Mouse (Mus musculus) MEL (cell line): ENCODE measurements around the gene Aplp2. TPM values are rescaled to one million over a fixed set of nuclear protein-coding genes. Genes with fewer than 3 reads are reported as not detected.

Experiments
- DNase-seq: peaks from one replicate; pipeline ENCODE4 v3.0.0; 2011; ENCODE audit warnings: low read depth, low spot score
- H3K27ac ChIP-seq: 2 replicates; pipeline ENCODE4 v1.5.1; 2012; ENCODE audit warnings: low read depth, mild to moderate bottlenecking, control low read depth, low read length, moderate library complexity; ENCODE audit not compliant: control insufficient read depth
- H3K27me3 ChIP-seq, 2 experiments: fragments of 150-350 bp in 1 of 2; sonication (generic) in 1 of 2; 2 replicates each; pipeline ENCODE4 v1.6.1; 2012; ENCODE audit warnings: low read length in 2 of 2, mild to moderate bottlenecking in 2 of 2, improper control_type of control experiment in 1 of 2, moderate library complexity in 1 of 2; ENCODE audit not compliant: insufficient read depth in 2 of 2, control insufficient read depth in 1 of 2
- H3K36me3 ChIP-seq, 2 experiments: 2 replicates each; pipeline ENCODE4 v1.6.1; 2012 to 2014; ENCODE audit warnings: low read length in 2 of 2, improper control_type of control experiment in 1 of 2, inconsistent platforms in 1 of 2, mild to moderate bottlenecking in 1 of 2; ENCODE audit not compliant: insufficient read depth in 2 of 2, control insufficient read depth in 1 of 2
- H3K4me1 ChIP-seq, 2 experiments: fragments of 150-350 bp in 1 of 2; sonication (generic) in 1 of 2; 2 replicates each; pipeline ENCODE4 v1.6.1; 2012; ENCODE audit warnings: low read length in 2 of 2, improper control_type of control experiment in 1 of 2, mild to moderate bottlenecking in 1 of 2; ENCODE audit not compliant: insufficient read depth in 2 of 2, control insufficient read depth in 1 of 2
- H3K4me3 ChIP-seq, 2 experiments: fragments of 150-350 bp in 1 of 2; sonication (generic) in 1 of 2; 2 replicates each; pipeline ENCODE4 v1.5.1; 2012; ENCODE audit warnings: low read depth in 2 of 2, low read length in 2 of 2, mild to moderate bottlenecking in 2 of 2, moderate library complexity in 2 of 2, control low read depth in 1 of 2, improper control_type of control experiment in 1 of 2; ENCODE audit not compliant: control insufficient read depth in 1 of 2, insufficient read depth in 1 of 2
- H3K79me2 ChIP-seq: 2 replicates; pipeline ENCODE4 v1.6.1; 2012; ENCODE audit warnings: mild to moderate bottlenecking, low read length, moderate library complexity; ENCODE audit not compliant: control insufficient read depth, poor library complexity, insufficient read depth
- H3K9ac ChIP-seq: 2 replicates; pipeline ENCODE4 v1.6.1; 2012; ENCODE audit warnings: low read depth, mild to moderate bottlenecking, control low read depth, low read length, moderate library complexity; ENCODE audit not compliant: control insufficient read depth, poor library complexity, severe bottlenecking
- H3K9me3 ChIP-seq: fragments of 150-350 bp; sonication (generic); replicated peaks from 2 replicates; pipeline ENCODE4 v1.6.1; 2012; ENCODE audit warnings: mild to moderate bottlenecking, low read length, improper control_type of control experiment, moderate library complexity; ENCODE audit not compliant: insufficient read depth
- CHD2 ChIP-seq: IDR thresholded peaks from 2 replicates; pipeline ENCODE4 v1.6.1; 2011; ENCODE audit warnings: low read length, improper control_type of control experiment
- E2F4 ChIP-seq: IDR thresholded peaks from 2 replicates; pipeline ENCODE4 v1.6.1; 2011; ENCODE audit warnings: low read depth, low read length, improper control_type of control experiment, borderline replicate concordance
- GABPA ChIP-seq: IDR thresholded peaks from 2 replicates; pipeline ENCODE4 v1.6.1; 2012; ENCODE audit warnings: low read depth, mild to moderate bottlenecking, inconsistent platforms, low read length, improper control_type of control experiment, moderate library complexity
- GATA1 ChIP-seq: IDR thresholded peaks from 2 replicates; pipeline ENCODE4 v1.6.1; 2011; ENCODE audit warnings: low read depth, low read length, improper control_type of control experiment
- HCFC1 ChIP-seq: IDR thresholded peaks from 2 replicates; pipeline ENCODE4 v1.6.1; 2012; ENCODE audit warnings: low read depth, mild to moderate bottlenecking, inconsistent platforms, low read length, improper control_type of control experiment, moderate library complexity
- JUND ChIP-seq: IDR thresholded peaks from 2 replicates; pipeline ENCODE4 v1.6.1; 2011; ENCODE audit warnings: low read depth, mild to moderate bottlenecking, improper control_type of control experiment, low read length
- MAFK ChIP-seq: IDR thresholded peaks from 2 replicates; pipeline ENCODE4 v1.6.1; 2011; ENCODE audit warnings: low read depth, mild to moderate bottlenecking, low read length, improper control_type of control experiment, borderline replicate concordance
- MXI1 ChIP-seq: IDR thresholded peaks from 2 replicates; pipeline ENCODE4 v1.6.1; 2011; ENCODE audit warnings: mild to moderate bottlenecking, low read depth, low read length, improper control_type of control experiment
- MYB ChIP-seq: IDR thresholded peaks from 2 replicates; pipeline ENCODE4 v1.6.1; 2011; ENCODE audit warnings: mild to moderate bottlenecking, low read depth, low read length, improper control_type of control experiment
- NELFE ChIP-seq: IDR thresholded peaks from 2 replicates; pipeline ENCODE4 v1.6.1; 2011; ENCODE audit warnings: low read depth, low read length, improper control_type of control experiment
- POLR2A ChIP-seq, 2 experiments: IDR thresholded peaks; 2 replicates each; pipeline ENCODE4 v1.6.1; 2011 to 2012; ENCODE audit warnings: low read length in 2 of 2, mild to moderate bottlenecking in 2 of 2, control low read depth in 1 of 2, improper control_type of control experiment in 1 of 2, low read depth in 1 of 2, moderate library complexity in 1 of 2; ENCODE audit not compliant: control insufficient read depth in 1 of 2, insufficient read depth in 1 of 2, poor library complexity in 1 of 2
- POLR2AphosphoS5 ChIP-seq: IDR thresholded peaks from 2 replicates; pipeline ENCODE4 v1.6.1; 2012; ENCODE audit warnings: low read depth, borderline replicate concordance, mild to moderate bottlenecking, inconsistent platforms, low read length, moderate library complexity, mixed read lengths
- TBP ChIP-seq: IDR thresholded peaks from 2 replicates; pipeline ENCODE4 v1.8.0; 2011; ENCODE audit warnings: low read depth, low read length, improper control_type of control experiment
- UBTF ChIP-seq: IDR thresholded peaks from 2 replicates; pipeline ENCODE4 v1.6.1; 2012; ENCODE audit warnings: low read depth, mild to moderate bottlenecking, inconsistent platforms, low read length, improper control_type of control experiment, moderate library complexity, borderline replicate concordance; ENCODE audit not compliant: insufficient read depth
- USF2 ChIP-seq, 2 experiments: IDR thresholded peaks; 2 replicates each; pipeline ENCODE4 v1.6.1; 2011 to 2012; ENCODE audit warnings: improper control_type of control experiment in 2 of 2, low read length in 2 of 2, borderline replicate concordance in 1 of 2, inconsistent platforms in 1 of 2, low read depth in 1 of 2, mild to moderate bottlenecking in 1 of 2; ENCODE audit not compliant: insufficient read depth in 1 of 2
- ZKSCAN1 ChIP-seq: IDR thresholded peaks from 2 replicates; pipeline ENCODE4 v1.6.1; 2012; ENCODE audit warnings: low read depth, mild to moderate bottlenecking, inconsistent platforms, low read length, improper control_type of control experiment, moderate library complexity
- ZMIZ1 ChIP-seq: IDR thresholded peaks from 2 replicates; pipeline ENCODE4 v1.6.1; 2012; ENCODE audit warnings: low read depth, mild to moderate bottlenecking, inconsistent platforms, low read length, improper control_type of control experiment, moderate library complexity
- polyA plus RNA-seq, 2 experiments: library from polyadenylated mRNA; stranded (reverse) in 1 of 2; unstranded in 1 of 2; fragments of >175 nt in 1 of 2; fragments of >200 nt in 1 of 2; gene quantifications; 2 replicates each; pipeline versions ENCODE4 v1.2.1 to v1.2.4; 2012; ENCODE audit warnings: low replicate concordance in 2 of 2, low read depth in 1 of 2; ENCODE audit not compliant: insufficient read length in 2 of 2, insufficient read depth in 1 of 2, missing spikeins in 1 of 2
- total RNA-seq: library from RNA; depleted of rRNA; stranded (reverse); fragments of 300-350 nt; gene quantifications from 2 replicates; pipeline ENCODE4 v1.2.3, GENCODE M21; 2012

Aplp2 gene
- total and polyA plus RNA-seq, 3 experiments = 37.6 to 60.6 TPM; not detected in 1

DNA sequence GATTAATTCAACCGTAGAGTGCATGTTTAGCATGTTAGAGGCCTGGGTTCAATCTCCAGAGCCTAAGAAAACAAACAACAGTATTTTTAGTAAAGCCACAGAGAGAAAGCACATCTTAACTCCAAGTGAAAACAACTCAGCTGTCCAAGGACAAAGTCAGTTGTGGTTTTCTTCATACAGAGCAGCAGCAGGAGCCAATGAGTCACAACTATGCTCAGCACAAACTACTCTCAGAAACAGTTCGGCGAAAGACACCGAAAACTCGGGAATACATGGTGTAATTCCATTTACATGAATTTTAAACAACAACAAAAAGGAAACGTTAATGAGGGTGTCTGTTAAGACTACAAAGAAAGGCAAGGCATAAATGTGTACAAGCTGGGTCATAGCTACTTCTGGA lies 8.5 kb downstream of the Aplp2 start:
- Histone ChIP-seq H3K9me3 (no peaks in the 10 kb centered on the region), H3K27ac (no peak overlapping the region), H3K9ac (no peak overlapping the region), H3K27me3 (no peaks in the 10 kb centered on the region), H3K79me2 (peaks cover 15% of the 10 kb centered on the region; the same call in 1 of the 2 replicates), H3K4me3 (no peak overlapping the region), H3K4me1 (peaks cover 11 to 18% of the 10 kb centered on the region in 2 experiments), H3K36me3 (peaks cover 0 to 15% of the 10 kb centered on the region in 2 experiments; a peak in 2 of 4 replicates)
- no peak for DNase-seq
- no peak for TF ChIP-seq JUND
- TF ChIP-seq MAFK = no peak
- TF ChIP-seq HCFC1 = no peak
- no peak for TF ChIP-seq USF2 (IDR thresholded peaks at IDR 0.05; ENCODE audit: borderline replicate concordance in 1 of 2, insufficient read depth in 1 of 2, low read depth in 1 of 2, low read length in 2 of 2)
- no peak for TF ChIP-seq UBTF
- no peak for TF ChIP-seq NELFE
- no peak for TF ChIP-seq GATA1
- TF ChIP-seq CHD2 = no peak
- no peak for TF ChIP-seq MYB
- no peak for TF ChIP-seq GABPA
- no peak for TF ChIP-seq E2F4
- TF ChIP-seq TBP = no peak
- TF ChIP-seq ZMIZ1 = no peak
- no peak for TF ChIP-seq POLR2A (IDR thresholded peaks at IDR 0.05; ENCODE audit: control insufficient read depth in 1 of 2, insufficient read depth in 1 of 2, low read depth in 1 of 2, low read length in 2 of 2, poor library complexity in 1 of 2)

DNA sequence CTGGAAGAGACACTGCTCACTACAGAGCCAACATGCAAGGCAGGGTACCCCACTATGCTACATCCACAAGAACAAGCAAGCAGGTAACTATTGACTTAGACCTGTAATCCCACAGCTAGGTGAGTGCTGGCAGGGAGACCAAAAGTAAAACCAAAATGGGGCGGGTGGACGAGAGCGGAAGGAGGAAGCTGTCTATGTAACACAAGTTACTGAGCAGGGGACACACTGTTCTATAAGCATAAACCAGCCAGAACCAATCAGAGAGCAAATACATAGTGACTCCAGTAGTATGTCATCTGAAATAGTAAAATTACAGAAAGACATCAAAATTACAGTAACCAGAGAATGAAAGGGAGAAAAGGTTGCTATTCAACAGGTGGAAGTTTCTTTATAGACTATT lies 13.0 kb downstream of the Aplp2 start:
- no peaks in the 10 kb centered on the region; a peak in 1 of 4 replicates for H3K36me3 ChIP-seq
- H3K9ac ChIP-seq = no peak overlapping the region
- H3K9me3 ChIP-seq = no peaks in the 10 kb centered on the region
- no peaks in the 10 kb centered on the region for H3K4me1 ChIP-seq
- H3K27me3 ChIP-seq = no peaks in the 10 kb centered on the region
- H3K4me3 ChIP-seq = no peak overlapping the region
- DNase-seq = no peak
- peaks cover 8% of the 10 kb centered on the region; the same call in 1 of the 2 replicates for H3K79me2 ChIP-seq
- no peak for TF ChIP-seq ZKSCAN1
- TF ChIP-seq MXI1 = no peak
- TF ChIP-seq POLR2AphosphoS5 = no peak
- TF ChIP-seq GABPA = no peak
- H3K27ac ChIP-seq = no peak overlapping the region
